Mouse (Mus musculus) ES-Bruce4 (cell line): Measurements from ENCODE around the gene Brsk1. TPM values are rescaled to one million over a fixed set of nuclear protein-coding genes. Genes with fewer than 3 reads are reported as not detected.
A peak's percentile ranks its signal among the peaks of the same experiment; 100 is the strongest.

Source experiments
- H3K27ac ChIP-seq: 2 replicates; pipeline ENCODE4 v1.5.1; 2012; ENCODE audit warnings: low read length, inconsistent platforms; ENCODE audit not compliant: insufficient read depth
- H3K27me3 ChIP-seq: 2 replicates; pipeline ENCODE4 v1.6.1; 2012; ENCODE audit warnings: mild to moderate bottlenecking, low read length, inconsistent platforms; ENCODE audit not compliant: control insufficient read depth, poor library complexity, insufficient read depth, severe bottlenecking
- H3K36me3 ChIP-seq: 2 replicates; pipeline ENCODE4 v1.6.1; 2012; ENCODE audit warnings: inconsistent platforms, mild to moderate bottlenecking, low read length, moderate library complexity; ENCODE audit not compliant: control insufficient read depth, poor library complexity, insufficient read depth, severe bottlenecking
- H3K4me1 ChIP-seq: one replicate; pipeline ENCODE4 v1.8.1; 2011; ENCODE audit warnings: low read length; ENCODE audit not compliant: control insufficient read depth, insufficient read depth
- H3K4me3 ChIP-seq: 2 replicates; pipeline ENCODE4 v1.5.1; 2011; ENCODE audit warnings: low read depth, mild to moderate bottlenecking, low read length
- H3K9ac ChIP-seq: 2 replicates; pipeline ENCODE4 v1.6.1; 2012; ENCODE audit warnings: low read depth, mild to moderate bottlenecking, inconsistent platforms; ENCODE audit not compliant: poor library complexity, severe bottlenecking
- H3K9me3 ChIP-seq: replicated peaks from 2 replicates; pipeline ENCODE4 v1.6.1; 2012; ENCODE audit warnings: mild to moderate bottlenecking, low read length, inconsistent platforms; ENCODE audit not compliant: control insufficient read depth, poor library complexity, insufficient read depth, severe bottlenecking
- CTCF ChIP-seq: IDR thresholded peaks from one replicate; pipeline ENCODE4 v1.8.1; 2011; ENCODE audit warnings: low read depth, low read length
- EP300 ChIP-seq: IDR thresholded peaks from 2 replicates; pipeline ENCODE4 v1.6.1; 2011; ENCODE audit warnings: low read depth, low read length; ENCODE audit not compliant: insufficient read depth
- POLR2A ChIP-seq: IDR thresholded peaks from one replicate; pipeline ENCODE4 v1.8.1; 2011; ENCODE audit warnings: low read length; ENCODE audit not compliant: insufficient read depth
- polyA plus RNA-seq: library from polyadenylated mRNA; stranded (reverse); fragments of >200 nt; gene quantifications from 2 replicates; pipeline ENCODE4 v1.2.4, GENCODE M21; 2011; ENCODE audit warnings: low read depth; ENCODE audit not compliant: missing spikeins, insufficient read depth, insufficient read length

Brsk1 gene
- polyA plus RNA-seq, 1 experiment, result 10.9 TPM

- no peaks in the 10 kb centered on the region for H3K9me3 ChIP-seq
- H3K36me3 ChIP-seq, result peaks cover 29% of the 10 kb centered on the region
- no peak overlapping the region for H3K9ac ChIP-seq
- H3K27ac ChIP-seq, result no peak overlapping the region
- no peaks in the 10 kb centered on the region for H3K4me1 ChIP-seq
- TF ChIP-seq CTCF (no peak), POLR2A (no peak), EP300 (no peak)
- no peaks in the 10 kb centered on the region for H3K27me3 ChIP-seq
- H3K4me3 ChIP-seq, result no peak overlapping the region
Measured at GRCm38 (mm10) chr7:4747156-4747899, 56.9 kb downstream of the Brsk1 start.

DNA sequence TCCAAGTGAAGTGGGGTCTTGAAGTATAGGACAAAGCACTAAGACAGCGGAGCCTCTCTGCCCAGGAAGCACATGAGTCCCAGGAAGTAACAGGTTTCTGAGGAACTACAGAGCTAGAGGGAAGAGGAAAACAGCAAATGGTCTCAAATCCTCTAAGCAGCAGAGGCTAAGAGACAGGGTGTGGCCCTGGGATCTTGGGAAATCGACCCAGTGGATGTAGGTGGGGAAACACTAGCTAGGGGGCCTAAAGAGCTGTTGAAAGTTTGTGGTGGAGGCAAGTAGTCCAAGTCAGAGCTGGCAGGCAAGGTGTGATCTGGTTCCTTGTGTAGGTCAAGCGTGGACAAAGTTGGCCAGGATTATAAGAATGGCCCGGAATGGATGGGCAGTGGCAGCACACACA lies 57.9 kb downstream of the Brsk1 start:
- TF ChIP-seq CTCF (no peak), EP300 (no peak), POLR2A (no peak)
- no peaks in the 10 kb centered on the region for H3K27me3 ChIP-seq
- no peaks in the 10 kb centered on the region for H3K4me1 ChIP-seq
- no peak overlapping the region for H3K9ac ChIP-seq
- H3K27ac ChIP-seq, result no peak overlapping the region
- H3K4me3 ChIP-seq, result no peak overlapping the region
- no peaks in the 10 kb centered on the region for H3K9me3 ChIP-seq
- peaks cover 20% of the 10 kb centered on the region for H3K36me3 ChIP-seq

DNA sequence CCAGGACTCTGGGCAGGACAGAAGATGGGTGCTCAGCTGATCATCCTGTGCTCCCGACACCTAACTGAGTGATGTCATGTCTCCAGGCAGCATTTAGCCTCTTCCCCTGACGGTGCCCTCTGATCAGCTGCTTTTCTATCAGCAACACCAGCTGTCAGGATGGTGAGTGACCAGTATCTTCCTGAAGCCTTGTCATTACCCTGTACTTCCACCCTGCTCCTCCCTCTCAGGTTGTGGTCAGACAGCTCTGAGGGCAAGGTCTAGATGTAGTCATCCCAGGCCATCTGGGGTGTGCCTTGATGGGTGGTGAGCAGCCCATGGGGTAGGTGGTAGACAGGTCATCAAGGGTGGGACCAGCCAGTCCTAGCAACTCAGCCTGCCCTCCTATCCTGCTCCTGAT lies 58.8 kb downstream of the Brsk1 start:
- Histone ChIP-seq H3K9ac (no peak overlapping the region), H3K27me3 (no peaks in the 10 kb centered on the region), H3K9me3 (no peaks in the 10 kb centered on the region), H3K4me1 (no peaks in the 10 kb centered on the region), H3K27ac (no peak overlapping the region), H3K4me3 (no peak overlapping the region), H3K36me3 (peaks cover 20% of the 10 kb centered on the region)
- TF ChIP-seq POLR2A, result no peak
- no peak for TF ChIP-seq EP300
- no peak for TF ChIP-seq CTCF

- Histone ChIP-seq H3K4me1 (no peaks in the 10 kb centered on the region), H3K27ac (peak overlapping the region; percentile 92), H3K9me3 (no peaks in the 10 kb centered on the region)
Measured at GRCm38 (mm10) chr7:4751971-4752820, 61.8 kb downstream of the Brsk1 start.

DNA sequence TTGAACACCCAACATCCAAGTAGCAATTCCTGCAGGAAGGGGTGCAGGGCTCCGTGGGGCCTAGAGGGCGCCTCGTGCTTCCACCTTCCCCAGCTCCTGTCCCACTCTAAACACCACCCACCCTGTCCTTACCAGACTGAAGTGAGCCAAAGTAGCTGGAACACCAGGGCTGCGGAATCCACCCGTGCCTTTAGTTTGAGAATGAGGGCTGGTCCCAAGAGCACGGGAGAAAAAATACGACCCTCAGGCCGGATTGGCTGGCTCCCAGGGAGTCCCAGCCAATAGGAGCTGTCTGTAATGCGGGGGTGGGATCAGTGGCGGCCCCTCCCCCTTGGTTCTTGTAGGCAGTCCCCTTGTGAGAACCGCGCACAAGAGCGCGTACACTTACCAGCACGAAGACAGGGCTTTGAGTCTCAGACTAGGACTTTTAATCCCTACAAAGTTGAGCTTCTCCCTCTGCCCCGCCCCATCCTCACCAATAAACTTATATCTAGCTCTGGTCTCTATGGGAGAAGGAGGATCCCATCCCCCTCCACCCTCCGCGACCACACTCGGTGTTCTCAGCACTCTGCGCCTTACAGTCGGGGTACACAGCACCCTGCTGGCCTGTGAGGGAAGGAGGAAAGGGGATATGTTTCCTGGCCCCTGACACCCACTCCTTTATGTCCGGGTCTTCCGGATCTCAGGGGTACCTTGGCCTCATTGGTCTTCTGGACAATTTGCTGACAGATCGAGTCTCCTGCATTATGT lies 62.6 kb downstream of the Brsk1 start, which contains the start of gene Cox6b2:
Gene Cox6b2, minus strand, starts transcription at position 274 of the 750 bp plus-strand sequence.
- Histone ChIP-seq H3K27me3 (no peaks in the 10 kb centered on the region), H3K4me3 (peak within 1 kb of the TSS; percentile 89), H3K9ac (peak within 1 kb of the TSS; percentile 89), H3K9me3 (no peaks in the 10 kb centered on the region), H3K27ac (peak within 1 kb of the TSS; percentile 92), H3K36me3 (peaks cover 16% of the 10 kb centered on the region), H3K4me1 (no peaks in the 10 kb centered on the region)
- TF ChIP-seq CTCF (no peak), POLR2A (peak; percentile 99)

More at GRCm38 (mm10) chr7:4751971-4752820, 61.8 kb downstream of the Brsk1 start:
- no peak for TF ChIP-seq CTCF
- TF ChIP-seq POLR2A, result peak; percentile 89
- TF ChIP-seq EP300, result peak; percentile 78
- Histone ChIP-seq H3K27me3 (no peaks in the 10 kb centered on the region), H3K36me3 (peaks cover 16% of the 10 kb centered on the region), H3K9ac (peak overlapping the region; percentile 89), H3K4me3 (peak overlapping the region; percentile 89)
